In the genomic region with DNA sequence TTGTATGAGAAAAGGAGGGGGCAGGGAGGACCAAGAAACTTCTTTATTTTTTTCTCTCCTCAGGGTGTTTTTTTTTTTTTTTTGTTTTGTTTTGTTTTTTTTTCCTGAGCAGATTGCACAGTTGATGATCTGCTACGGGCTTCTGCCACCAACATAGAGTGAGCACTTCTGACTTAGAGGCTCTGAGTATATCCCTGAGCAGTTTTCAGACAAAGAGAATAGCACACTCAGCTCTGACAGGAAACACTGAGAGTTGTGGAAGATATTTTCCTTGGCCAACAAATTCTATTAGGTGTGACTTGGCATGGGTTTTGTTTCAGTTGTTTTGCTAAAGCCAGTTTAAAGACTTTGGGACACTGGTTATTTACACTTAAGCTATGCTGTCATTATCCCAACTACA, we compare ENCODE assay signal across 24 mouse cellular contexts.
DNase-seq lines count a peak whose midpoint lies in the region; ATAC-seq and TF ChIP-seq lines count a peak whose summit lies in the region.
"Had no signal": no experiment of that assay in that cellular context is flagged by ENCODE, and none has a peak within 500 bp of the region (broad histone marks: within the 10 kb centered on the region; RNA-seq: fewer than 3 reads in every experiment).

No protein-coding gene starts in this region.

- no peaks in the 10 kb centered on the region for H3K36me3 ChIP-seq in lung, embryonic 14.5 days (ENCODE audit: insufficient read depth)
- H3K36me3 ChIP-seq in lung, postnatal 0 days (ENCODE audit: insufficient read depth, low read length): no peaks in the 10 kb centered on the region
- no peaks in the 10 kb centered on the region for H3K36me3 ChIP-seq in hindbrain, embryonic 13.5 days
- H3K36me3 ChIP-seq: G1E; heart, embryonic 12.5 days; heart, embryonic 15.5 days; hindbrain, embryonic 12.5 days had no signal

- peak; percentile 73 for DNase-seq in lung, embryonic 14.5 days
- DNase-seq in lung, postnatal 4 days: no peak
- peak; percentile 43 for DNase-seq in lung, postnatal 0 days (ENCODE audit: low spot score)
- no peak for DNase-seq in lung, adult 2 months
- peak; percentile 23 for DNase-seq in lung, postnatal 10 days
- DNase-seq: adrenal gland, postnatal 10 days; adrenal gland, postnatal 36 days; B cell, adult 2 months; cerebellum, adult 18-20 months; cerebellum, adult 9-10 months; cerebellum, postnatal 14 days; forebrain, postnatal 0 days; gastrocnemius, adult 2 months; gastrocnemius, postnatal 14 days; heart, adult 18-20 months had no signal

- H3K4me3 ChIP-seq in lung, embryonic 14.5 days (ENCODE audit: low read depth, low read length): no peak overlapping the region
- no peak overlapping the region for H3K4me3 ChIP-seq in lung, postnatal 0 days (ENCODE audit: low read depth, low read length)
- H3K4me3 ChIP-seq in lung, adult 2 months (replicated peaks; ENCODE audit: extremely low read depth, low read depth, low read length): no peak overlapping the region
- H3K4me3 ChIP-seq in hindbrain, embryonic 13.5 days: no peak overlapping the region
- H3K4me3 ChIP-seq: gastrocnemius, adult 2 months; heart, embryonic 12.5 days; heart, embryonic 15.5 days; hindbrain, embryonic 12.5 days had no signal

- H3K27me3 ChIP-seq in lung, embryonic 14.5 days (ENCODE audit: insufficient read depth, low read length): no peaks in the 10 kb centered on the region
- H3K27me3 ChIP-seq in lung, postnatal 0 days (replicated peaks; ENCODE audit: insufficient read depth, low read length): no peaks in the 10 kb centered on the region
- H3K27me3 ChIP-seq in hindbrain, embryonic 13.5 days: no peaks in the 10 kb centered on the region
- H3K27me3 ChIP-seq: CH12.LX; heart, embryonic 12.5 days; heart, embryonic 15.5 days; hindbrain, embryonic 12.5 days had no signal

- ATAC-seq in lung, embryonic 14.5 days (ENCODE audit: insufficient read depth): peak; percentile 66; the same call in 1 of the 2 replicates
- 0 out of 2 replicates have a peak, but pooled peaks have one; percentile 25 for ATAC-seq in lung, postnatal 0 days
- no peak for ATAC-seq in hindbrain, embryonic 13.5 days (ENCODE audit: low FRiP score)
- ATAC-seq: forebrain, embryonic 14.5 days; forebrain, postnatal 0 days; hindbrain, embryonic 16.5 days; Patski had no signal

- H3K9ac ChIP-seq in lung, embryonic 14.5 days: no peak overlapping the region
- no peak overlapping the region for H3K9ac ChIP-seq in lung, postnatal 0 days (replicated peaks; ENCODE audit: low read depth)
- no peak overlapping the region for H3K9ac ChIP-seq in hindbrain, embryonic 13.5 days
- H3K9ac ChIP-seq: forebrain, postnatal 0 days; heart, embryonic 12.5 days; heart, embryonic 15.5 days; hindbrain, embryonic 12.5 days had no signal

- no peak; the same call in 1 of the 2 replicates for TF ChIP-seq EP300 in lung, postnatal 0 days (IDR thresholded peaks at IDR 0.05)

- no peaks in the 10 kb centered on the region for H3K9me3 ChIP-seq in lung, embryonic 14.5 days (ENCODE audit: low read depth, low read length)
- H3K9me3 ChIP-seq in lung, postnatal 0 days (ENCODE audit: low read length): no peaks in the 10 kb centered on the region
- H3K9me3 ChIP-seq in hindbrain, embryonic 13.5 days: no peaks in the 10 kb centered on the region
- H3K9me3 ChIP-seq: G1E; heart, embryonic 12.5 days; heart, embryonic 15.5 days; hindbrain, embryonic 12.5 days had no signal

- no peak for TF ChIP-seq CTCF in lung, embryonic 14.5 days (IDR thresholded peaks at IDR 0.05; ENCODE audit: low read depth)
- no peak for TF ChIP-seq CTCF in lung, postnatal 0 days (IDR thresholded peaks at IDR 0.05)
- TF ChIP-seq CTCF in lung, adult 2 months (IDR thresholded peaks at IDR 0.05; ENCODE audit: insufficient read depth, low read length): no peak

- H3K4me1 ChIP-seq in lung, embryonic 14.5 days (ENCODE audit: insufficient read depth): 0 out of 2 replicates have a peak, but pooled peaks cover 7% of the 10 kb centered on the region
- no peaks in the 10 kb centered on the region for H3K4me1 ChIP-seq in lung, postnatal 0 days (ENCODE audit: insufficient read depth, low read depth, low read length)
- H3K4me1 ChIP-seq in lung, adult 2 months (ENCODE audit: control insufficient read depth, insufficient read depth, low read length): no peaks in the 10 kb centered on the region
- H3K4me1 ChIP-seq in hindbrain, embryonic 13.5 days (replicated peaks): no peaks in the 10 kb centered on the region
- H3K4me1 ChIP-seq: heart, embryonic 12.5 days; heart, embryonic 15.5 days; hindbrain, embryonic 12.5 days had no signal

- 50% methylated on average over 1 of the region's 1 CpGs for WGBS in lung, embryonic 14.5 days
- WGBS in lung, postnatal 0 days: 41% methylated on average over 1 of the region's 1 CpGs
- 48% methylated on average over 1 of the region's 1 CpGs for WGBS in lung, adult 2 months
- WGBS in hindbrain, embryonic 13.5 days: 64% methylated on average over 1 of the region's 1 CpGs

- H3K4me2 ChIP-seq in lung, embryonic 14.5 days: no peak overlapping the region
- no peak overlapping the region for H3K4me2 ChIP-seq in lung, postnatal 0 days (replicated peaks; ENCODE audit: low read depth, low read length)
- H3K4me2 ChIP-seq in hindbrain, embryonic 13.5 days: no peak overlapping the region
- H3K4me2 ChIP-seq: heart, embryonic 12.5 days; heart, embryonic 15.5 days; hindbrain, embryonic 12.5 days had no signal

- H3K27ac ChIP-seq in lung, embryonic 14.5 days (ENCODE audit: low read depth): no peak overlapping the region
- no peak overlapping the region for H3K27ac ChIP-seq in lung, postnatal 0 days (ENCODE audit: low read length)
- H3K27ac ChIP-seq in hindbrain, embryonic 13.5 days: no peak overlapping the region
- H3K27ac ChIP-seq: gastrocnemius, adult 2 months; heart, embryonic 15.5 days; hindbrain, embryonic 12.5 days had no signal

- TF ChIP-seq POLR2A in lung, adult 2 months (IDR thresholded peaks at IDR 0.05; ENCODE audit: borderline replicate concordance, extremely low read depth, low read depth, low read length): no peak

Comparison
In these comparisons a context has a peak if more than half of its experiments do, and no peak if none do; other contexts are left out.
1. DNase-seq: peak in lung, embryonic 14.5 days (single experiment), lung, postnatal 0 days (single experiment) and lung, postnatal 10 days (single experiment); none in lung, postnatal 4 days (0 of 2) and lung, adult 2 months (single experiment).